Mouse (Mus musculus) left cerebral cortex, postnatal 4 days (tissue): ENCODE data around the gene Sec14l3. TPM values are rescaled to one million over a fixed set of nuclear protein-coding genes. Genes with fewer than 3 reads are reported as not detected.

Experiments
- DNase-seq: peaks from one replicate; pipeline ENCODE4 v3.0.0-alpha.2; 2022
- intact Hi-C: fragments of 180-260 bp; cut with DNase I; formaldehyde crosslinking; loops from one replicate; pipeline ENCODE4 v1.15.1; 2025
- total RNA-seq, 2 experiments: library from RNA; stranded (reverse); gene quantifications; 2 replicates each; pipeline ENCODE4 v1.2.3; 2021

The Sec14l3 gene
- total RNA-seq, 2 experiments from 2014 or later, result 2.3 to 4.5 TPM

DNA sequence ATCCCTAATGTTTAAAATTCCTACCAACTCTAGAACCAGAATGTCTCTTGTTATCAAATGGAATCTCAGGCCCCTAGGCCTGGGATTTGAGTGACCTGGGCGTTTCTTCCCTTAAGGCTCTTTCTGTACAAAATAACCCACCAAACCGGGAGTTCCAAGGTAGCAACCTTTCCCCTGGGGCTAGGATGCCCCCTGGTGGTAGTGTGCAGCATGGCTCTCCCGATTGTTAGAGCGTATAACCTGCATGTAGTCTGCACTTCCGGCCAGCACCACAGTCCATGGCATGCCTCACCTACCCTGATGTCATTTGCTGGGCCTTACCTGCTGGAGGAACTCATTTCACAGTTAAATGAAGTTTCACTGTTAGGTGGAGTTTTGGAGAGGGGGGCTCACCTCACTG is 59.3 kb downstream of the Sec14l3 start:
- peak; percentile 42 for DNase-seq
- intact Hi-C loops, result no loop called here

DNA sequence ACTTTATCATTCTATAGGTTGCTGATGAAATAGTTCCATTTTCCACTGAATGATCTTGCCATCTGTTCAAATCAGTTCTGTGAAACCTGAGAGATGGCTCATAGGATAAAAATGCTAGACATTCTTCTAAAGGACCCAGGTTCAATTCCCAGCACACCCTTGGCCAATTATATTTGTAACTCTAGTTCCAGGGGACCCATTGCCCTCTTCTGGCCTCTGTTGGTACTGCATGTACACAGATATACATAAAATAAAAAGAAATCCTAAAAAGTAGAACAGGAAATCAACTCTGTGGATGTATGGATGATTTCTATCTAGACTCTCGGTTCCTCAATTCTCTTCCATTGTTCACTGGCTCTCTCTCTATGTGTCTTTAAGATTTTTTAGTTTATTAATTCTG is 62.4 kb downstream of the Sec14l3 start:
- intact Hi-C loops, result no loop called here
- DNase-seq, result no peak

Other genes with a start within 250 kb of the Sec14l3 start
- gene Osbp2, start 200.9 kb upstream of the Sec14l3 start, total RNA-seq, result 10 to 100 TPM; 61.6 to 62.1 TPM
- 1 to 10 TPM in 1 of 2 experiments, under 1 TPM in 1; 0.93 to 1.3 TPM for gene 4921536K21Rik, start 169.7 kb upstream of the Sec14l3 start, total RNA-seq
- gene Dusp18, start 169.6 kb upstream of the Sec14l3 start, total RNA-seq, result 10 to 100 TPM; 28.8 to 29.1 TPM
- 10 to 100 TPM; 19.8 to 20.9 TPM for gene Slc35e4, start 150.2 kb upstream of the Sec14l3 start, total RNA-seq
- gene Tcn2, start 132.7 kb upstream of the Sec14l3 start, total RNA-seq, result 10 to 100 TPM; 10.1 to 10.9 TPM
- gene Pes1, start 100.9 kb upstream of the Sec14l3 start, total RNA-seq, result 10 to 100 TPM; 55.8 to 56.3 TPM
- not detected for gene 4930556J24Rik, start 88.1 kb upstream of the Sec14l3 start, total RNA-seq
- 1 to 10 TPM; 4.6 to 5.4 TPM for gene Gal3st1, start 81.2 kb upstream of the Sec14l3 start, total RNA-seq
- not detected for gene Sec14l4, start 33.4 kb upstream of the Sec14l3 start, total RNA-seq
- 10 to 100 TPM; 15.3 to 16.3 TPM for gene Mtfp1, start 30.6 kb downstream of the Sec14l3 start, total RNA-seq
- gene Sec14l2, start 58.6 kb downstream of the Sec14l3 start, total RNA-seq, result 1 to 10 TPM; 6.8 to 8.3 TPM
- gene Rnf215, start 70.4 kb downstream of the Sec14l3 start, total RNA-seq, result 10 to 100 TPM; 57.0 to 58.6 TPM
- gene Ccdc157, start 95.5 kb downstream of the Sec14l3 start, total RNA-seq, result 10 to 100 TPM; 12.1 to 13.5 TPM
- 10 to 100 TPM; 75.5 to 93.4 TPM for gene Sf3a1, start 95.5 kb downstream of the Sec14l3 start, total RNA-seq
- 10 to 100 TPM; 25.7 to 26.8 TPM for gene Tbc1d10a, start 121.9 kb downstream of the Sec14l3 start, total RNA-seq
- gene Castor1, start 153.4 kb downstream of the Sec14l3 start, total RNA-seq, result 1 to 10 TPM; 1.8 to 1.9 TPM
- under 1 TPM in 1 of 2 experiments, not detected in 1; 0.30 TPM for gene Osm, start 171.6 kb downstream of the Sec14l3 start, total RNA-seq
- under 1 TPM; 0.08 TPM for gene Lif, start 192.7 kb downstream of the Sec14l3 start, total RNA-seq